Mouse (Mus musculus) C2C12 (cell line): ENCODE results near the gene L2hgdh. TPM values are rescaled to one million over a fixed set of nuclear protein-coding genes. Genes with fewer than 3 reads are reported as not detected.

ENCODE experiments used
- H3K27me3 ChIP-seq: one replicate; pipeline ENCODE4 v1.6.1; 2011; ENCODE audit not compliant: control insufficient read depth, insufficient read depth, insufficient read length
- H3K36me3 ChIP-seq: one replicate; pipeline ENCODE4 v1.6.1; 2011; ENCODE audit not compliant: control insufficient read depth, insufficient read depth
- H3K4me3 ChIP-seq: one replicate; pipeline ENCODE4 v1.5.1; 2011; ENCODE audit warnings: mild to moderate bottlenecking, control low read depth; ENCODE audit not compliant: poor library complexity, insufficient read depth, severe bottlenecking
- H3K79me2 ChIP-seq: one replicate; pipeline ENCODE4 v1.6.1; 2011; ENCODE audit not compliant: control insufficient read depth, insufficient read depth
- H3K79me3 ChIP-seq: one replicate; pipeline ENCODE4 v1.6.1; 2011; ENCODE audit warnings: low read depth, control low read depth
- H3ac ChIP-seq: one replicate; pipeline ENCODE3; 2011; ENCODE audit warnings: low read depth; ENCODE audit not compliant: control insufficient read depth, insufficient read length
- CEBPB ChIP-seq: IDR thresholded peaks from one replicate; pipeline ENCODE4 v1.6.1; 2011; ENCODE audit warnings: low read depth, mild to moderate bottlenecking, control low read depth, moderate library complexity
- CTCF ChIP-seq: IDR thresholded peaks from one replicate; pipeline ENCODE4 v1.5.1; 2011; ENCODE audit not compliant: control insufficient read depth, insufficient read depth, insufficient read length
- FOSL1 ChIP-seq: IDR thresholded peaks from one replicate; pipeline ENCODE4 v1.8.0; 2011; ENCODE audit warnings: mild to moderate bottlenecking, low read length; ENCODE audit not compliant: poor library complexity, insufficient read depth, severe bottlenecking
- MAX ChIP-seq: IDR thresholded peaks from one replicate; pipeline ENCODE4 v1.6.1; 2011; ENCODE audit warnings: mild to moderate bottlenecking, control low read depth
- MYOD1 ChIP-seq: IDR thresholded peaks from one replicate; pipeline ENCODE4 v1.6.1; 2011; ENCODE audit warnings: low read depth; ENCODE audit not compliant: control insufficient read depth, insufficient read length
- MYOG ChIP-seq: IDR thresholded peaks from one replicate; pipeline ENCODE4 v1.6.1; 2011; ENCODE audit not compliant: control insufficient read depth, insufficient read length; ENCODE audit errors: extremely low read depth
- USF1 ChIP-seq: IDR thresholded peaks from one replicate; pipeline ENCODE4 v1.6.1; 2011; ENCODE audit warnings: low read depth, mild to moderate bottlenecking, control low read depth, moderate library complexity
- polyA plus RNA-seq: library from polyadenylated mRNA; unstranded; fragments of >200 nt; fragmentation: generic; extraction: Trizol; gene quantifications from one replicate; pipeline ENCODE4 v1.2.1, GENCODE M21; 2012; ENCODE audit warnings: missing spikeins

Gene L2hgdh
- polyA plus RNA-seq, 1 experiment: 3.8 TPM

DNA sequence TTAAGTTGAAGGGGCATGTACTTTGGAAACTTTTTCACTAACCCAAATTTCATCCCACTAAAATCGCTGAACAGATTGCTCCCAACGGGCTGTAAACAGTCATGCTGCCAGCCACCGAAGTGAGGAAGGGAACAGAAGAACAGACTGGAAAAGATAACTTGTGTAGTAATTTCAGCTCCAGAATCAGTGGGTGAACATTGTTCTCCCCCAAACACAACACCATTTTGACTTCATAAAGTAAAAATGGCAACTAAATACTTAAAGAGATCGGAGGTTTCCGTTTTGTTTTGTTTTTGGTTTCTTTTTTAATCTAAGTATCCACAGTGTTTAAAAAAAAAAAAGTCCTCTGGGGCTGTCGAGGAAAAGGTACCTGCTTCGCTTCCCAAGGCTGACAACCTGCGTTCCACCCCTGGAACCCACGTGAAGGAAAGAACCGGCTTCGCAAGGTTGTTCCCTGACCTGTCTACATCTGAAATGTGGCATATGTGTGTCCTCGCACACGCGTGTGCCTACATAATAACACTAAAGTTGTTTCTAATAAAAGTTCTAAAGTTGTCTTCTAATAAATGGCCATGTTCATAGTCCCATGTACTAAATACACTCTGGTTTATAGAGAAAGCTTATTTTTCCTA is 41.8 kb downstream of the L2hgdh start:
- Histone ChIP-seq H3K4me3 (peak overlapping the region; percentile 63), H3ac (no peak overlapping the region), H3K36me3 (no peaks in the 10 kb centered on the region), H3K79me2 (peaks cover 35% of the 10 kb centered on the region), H3K27me3 (no peaks in the 10 kb centered on the region), H3K79me3 (peaks cover 22% of the 10 kb centered on the region)
- TF ChIP-seq MYOG: no peak

DNA sequence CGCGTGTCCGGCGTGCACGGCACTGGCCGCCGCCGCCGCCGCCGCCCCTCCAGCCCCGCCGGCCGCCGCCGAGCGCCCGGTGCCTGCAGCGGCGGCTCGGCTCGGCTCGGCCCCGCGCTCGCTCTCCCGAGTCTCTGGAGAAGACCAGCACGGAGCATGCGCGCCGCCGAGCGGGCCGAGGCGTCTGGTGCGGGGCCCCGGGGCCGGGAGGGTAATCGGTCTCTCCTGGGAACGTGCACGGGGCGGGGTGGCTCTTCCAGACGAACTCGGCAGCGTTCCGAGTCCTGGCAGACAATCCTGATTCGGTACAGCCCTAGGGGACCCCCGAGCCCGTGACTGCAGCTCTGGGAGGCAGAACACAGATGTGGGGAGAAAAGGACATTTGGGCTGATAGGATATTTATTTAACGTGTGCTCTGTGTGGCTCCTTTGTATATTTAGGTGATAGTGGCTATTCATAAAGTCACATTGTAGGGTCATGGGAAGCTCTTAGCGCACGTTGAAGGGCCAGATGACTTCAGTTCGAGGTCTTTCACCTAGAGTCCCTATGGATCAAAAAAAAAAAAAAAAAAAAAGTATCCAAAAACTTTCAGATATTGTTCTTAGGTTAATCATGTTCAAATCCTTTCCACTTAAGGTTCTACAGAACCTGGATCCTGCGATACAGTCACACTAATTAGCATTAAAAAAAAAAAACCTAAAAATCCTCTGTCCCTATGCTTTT is 42.4 kb downstream of the L2hgdh start:
- no peak for TF ChIP-seq FOSL1
- no peak for TF ChIP-seq MAX
- TF ChIP-seq USF1: no peak
- TF ChIP-seq CTCF: no peak
- no peak for TF ChIP-seq CEBPB
- no peak for TF ChIP-seq MYOG
- no peak for TF ChIP-seq MYOD1

DNA sequence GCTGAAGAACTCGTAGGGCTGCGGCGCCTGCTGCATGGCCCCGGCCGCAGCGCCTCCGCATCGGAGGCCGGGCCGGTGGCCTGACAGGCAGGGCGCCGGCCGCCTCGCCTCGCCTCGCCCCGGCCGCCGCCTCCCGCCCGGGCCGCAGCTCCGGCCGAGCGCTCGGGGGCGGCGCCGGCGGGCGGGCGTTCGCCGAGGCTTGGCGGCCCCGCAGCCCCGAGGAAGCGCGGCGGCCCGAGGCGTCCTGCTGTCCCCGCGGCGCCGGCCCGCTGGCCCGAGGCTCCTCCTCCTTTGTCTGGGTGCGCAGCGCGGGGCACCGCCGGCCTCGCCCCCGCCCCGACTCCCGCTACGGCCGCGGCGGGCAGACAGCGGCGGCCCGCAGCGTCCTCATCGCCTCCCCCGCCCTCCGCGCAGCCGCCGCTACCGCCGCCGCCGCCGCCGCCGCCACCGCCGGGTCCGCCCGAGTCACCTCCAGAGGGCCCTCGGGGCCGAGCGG is 43.1 kb downstream of the L2hgdh start, which contains the start of gene Sos2:
Gene Sos2 (minus strand): TSS at position 287 of the 496 bp plus-strand sequence.
- no peak for TF ChIP-seq MAX
- TF ChIP-seq FOSL1: no peak
- TF ChIP-seq MYOD1: no peak
- no peak for TF ChIP-seq USF1
- no peak for TF ChIP-seq CTCF
- no peak for TF ChIP-seq MYOG
- no peak for TF ChIP-seq CEBPB
- Histone ChIP-seq H3ac (peak within 1 kb of the TSS; percentile 90), H3K27me3 (no peaks in the 10 kb centered on the region), H3K36me3 (no peaks in the 10 kb centered on the region), H3K4me3 (peak within 1 kb of the TSS; percentile 63), H3K79me3 (peaks cover 28% of the 10 kb centered on the region), H3K79me2 (peaks cover 48% of the 10 kb centered on the region)

More for the DNA sequence above, 42.4 kb downstream of the L2hgdh start:
- no peaks in the 10 kb centered on the region for H3K36me3 ChIP-seq
- H3ac ChIP-seq: peak overlapping the region; percentile 90
- H3K79me3 ChIP-seq: peaks cover 26% of the 10 kb centered on the region
- peaks cover 42% of the 10 kb centered on the region for H3K79me2 ChIP-seq
- no peaks in the 10 kb centered on the region for H3K27me3 ChIP-seq
- peak overlapping the region; percentile 63 for H3K4me3 ChIP-seq

DNA sequence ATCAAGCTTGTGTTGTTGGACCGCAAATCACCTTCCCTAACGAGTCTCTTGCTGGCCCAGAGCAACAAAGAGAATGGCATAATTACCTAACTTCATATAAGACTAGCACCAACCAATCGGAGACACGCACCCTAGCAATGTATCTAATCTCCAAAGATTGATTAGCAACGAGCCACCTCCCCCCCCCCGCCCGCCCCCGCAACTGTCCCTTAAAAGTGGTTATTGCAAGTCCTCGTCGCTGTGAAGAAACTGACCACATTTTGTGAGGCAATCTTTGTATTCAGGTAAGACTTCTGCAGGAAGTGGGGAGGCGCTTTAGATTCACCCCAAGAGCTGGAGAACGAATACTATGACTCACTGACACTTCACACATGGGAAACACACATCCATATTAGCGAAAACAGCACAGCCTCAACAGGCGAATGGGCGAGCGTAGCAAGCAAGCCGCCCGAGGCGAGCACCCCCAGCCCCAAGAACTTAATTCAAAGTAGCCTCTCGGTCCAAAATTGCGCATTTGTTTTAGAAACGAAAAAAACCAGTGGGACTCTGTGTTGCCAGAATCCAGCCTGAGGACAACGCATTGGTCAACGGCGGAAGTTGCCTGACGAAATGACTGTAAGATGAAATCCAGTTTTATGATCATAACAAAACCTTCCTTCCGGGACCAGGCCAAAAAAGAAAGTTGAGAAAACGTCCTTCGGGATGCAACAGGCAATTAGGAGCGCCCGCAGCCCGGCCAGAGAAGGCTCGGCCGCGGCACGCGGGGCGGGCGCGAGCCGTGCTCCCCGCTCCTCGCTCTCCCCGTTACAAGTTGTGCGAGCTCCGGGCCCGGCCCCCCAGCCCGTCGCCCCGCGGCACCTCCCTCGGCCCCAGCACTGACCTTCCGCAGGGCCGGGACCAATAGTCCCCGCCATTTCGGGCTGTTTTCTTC is 43.8 kb downstream of the L2hgdh start:
- peaks cover 55% of the 10 kb centered on the region for H3K79me2 ChIP-seq
- no peaks in the 10 kb centered on the region for H3K27me3 ChIP-seq
- H3K36me3 ChIP-seq: no peaks in the 10 kb centered on the region
- peak overlapping the region; percentile 63 for H3K4me3 ChIP-seq
- peak overlapping the region; percentile 90 for H3ac ChIP-seq
- no peak for TF ChIP-seq CEBPB
- TF ChIP-seq CTCF: no peak
- TF ChIP-seq MYOD1: no peak
- no peak for TF ChIP-seq MAX
- no peak for TF ChIP-seq FOSL1
- no peak for TF ChIP-seq USF1
- TF ChIP-seq MYOG: no peak
- peaks cover 33% of the 10 kb centered on the region for H3K79me3 ChIP-seq

DNA sequence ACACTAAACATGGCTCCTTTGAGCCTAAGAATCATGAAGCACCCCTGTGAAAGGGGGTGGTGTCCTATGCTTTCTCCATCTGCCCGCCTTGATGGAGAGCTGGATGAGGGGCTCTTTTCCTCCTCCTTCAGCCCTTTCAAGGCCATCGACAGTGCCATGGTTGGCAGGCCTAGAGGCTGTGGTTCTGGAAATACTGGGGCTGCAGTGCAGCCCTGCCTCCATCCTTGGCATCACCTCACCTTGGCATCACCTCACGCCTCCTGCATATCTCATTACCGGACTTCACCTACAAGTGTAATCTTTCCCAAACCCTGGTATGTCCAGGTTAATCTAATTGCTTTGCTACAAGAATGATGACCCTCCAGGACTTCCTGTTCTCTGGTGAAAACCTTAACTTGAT is 48.5 kb downstream of the L2hgdh start:
- H3K27me3 ChIP-seq: no peaks in the 10 kb centered on the region
- H3K4me3 ChIP-seq: no peak overlapping the region
- no peaks in the 10 kb centered on the region for H3K36me3 ChIP-seq
- TF ChIP-seq CEBPB (no peak), FOSL1 (no peak), MAX (no peak), MYOG (no peak), MYOD1 (no peak), USF1 (no peak), CTCF (no peak)
- peaks cover 96% of the 10 kb centered on the region for H3K79me2 ChIP-seq
- peaks cover 46% of the 10 kb centered on the region for H3K79me3 ChIP-seq
- H3ac ChIP-seq: no peak overlapping the region
